Mouse (Mus musculus): ENCODE results near the gene Cyp8b1.

DNA sequence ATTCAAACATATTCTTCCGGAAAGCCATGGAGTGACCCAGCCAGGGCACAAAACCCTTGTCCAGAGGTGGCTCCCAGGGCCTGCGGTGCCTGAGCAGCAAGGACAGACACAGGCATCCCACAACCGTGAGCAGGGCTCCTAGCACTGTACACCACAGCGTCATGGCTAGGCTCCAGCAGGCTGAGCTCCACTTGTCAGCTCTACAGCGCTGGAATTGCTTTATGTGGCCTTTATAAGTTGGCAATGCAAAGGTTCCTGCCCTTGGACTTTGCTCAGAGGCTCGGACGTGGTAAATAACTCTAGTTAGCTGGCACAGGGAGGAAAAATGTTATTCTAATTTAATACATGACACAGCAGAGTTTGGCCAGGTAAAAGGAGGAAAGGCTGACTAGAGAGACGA, at the start of gene Cyp8b1:
- TF ChIP-seq EP300 (IDR thresholded peaks at IDR 0.05; ENCODE audit: insufficient read depth, low read depth, low read length), result no peak
- TF ChIP-seq POLR2A (IDR thresholded peaks at IDR 0.05; ENCODE audit: insufficient read depth, low read depth, low read length), result no peak

Data from heart, adult 2 months (tissue).